Mouse (Mus musculus) MEL (cell line): ENCODE data around the gene B3gntl1. TPM values are rescaled to one million over a fixed set of nuclear protein-coding genes. Genes with fewer than 3 reads are reported as not detected.

Experiments
- DNase-seq: peaks from one replicate; pipeline ENCODE4 v3.0.0; 2011; ENCODE audit warnings: low read depth, low spot score
- H3K27ac ChIP-seq: 2 replicates; pipeline ENCODE4 v1.5.1; 2012; ENCODE audit warnings: low read depth, mild to moderate bottlenecking, control low read depth, low read length, moderate library complexity; ENCODE audit not compliant: control insufficient read depth
- H3K27me3 ChIP-seq, 2 experiments: fragments of 150-350 bp in 1 of 2; sonication (generic) in 1 of 2; 2 replicates each; pipeline ENCODE4 v1.6.1; 2012; ENCODE audit warnings: low read length in 2 of 2, mild to moderate bottlenecking in 2 of 2, improper control_type of control experiment in 1 of 2, moderate library complexity in 1 of 2; ENCODE audit not compliant: insufficient read depth in 2 of 2, control insufficient read depth in 1 of 2
- H3K36me3 ChIP-seq, 2 experiments: 2 replicates each; pipeline ENCODE4 v1.6.1; 2012 to 2014; ENCODE audit warnings: low read length in 2 of 2, improper control_type of control experiment in 1 of 2, inconsistent platforms in 1 of 2, mild to moderate bottlenecking in 1 of 2; ENCODE audit not compliant: insufficient read depth in 2 of 2, control insufficient read depth in 1 of 2
- H3K4me1 ChIP-seq, 2 experiments: fragments of 150-350 bp in 1 of 2; sonication (generic) in 1 of 2; 2 replicates each; pipeline ENCODE4 v1.6.1; 2012; ENCODE audit warnings: low read length in 2 of 2, improper control_type of control experiment in 1 of 2, mild to moderate bottlenecking in 1 of 2; ENCODE audit not compliant: insufficient read depth in 2 of 2, control insufficient read depth in 1 of 2
- H3K4me3 ChIP-seq, 2 experiments: fragments of 150-350 bp in 1 of 2; sonication (generic) in 1 of 2; 2 replicates each; pipeline ENCODE4 v1.5.1; 2012; ENCODE audit warnings: low read depth in 2 of 2, low read length in 2 of 2, mild to moderate bottlenecking in 2 of 2, moderate library complexity in 2 of 2, control low read depth in 1 of 2, improper control_type of control experiment in 1 of 2; ENCODE audit not compliant: control insufficient read depth in 1 of 2, insufficient read depth in 1 of 2
- H3K79me2 ChIP-seq: 2 replicates; pipeline ENCODE4 v1.6.1; 2012; ENCODE audit warnings: mild to moderate bottlenecking, low read length, moderate library complexity; ENCODE audit not compliant: control insufficient read depth, poor library complexity, insufficient read depth
- H3K9ac ChIP-seq: 2 replicates; pipeline ENCODE4 v1.6.1; 2012; ENCODE audit warnings: low read depth, mild to moderate bottlenecking, control low read depth, low read length, moderate library complexity; ENCODE audit not compliant: control insufficient read depth, poor library complexity, severe bottlenecking
- H3K9me3 ChIP-seq: fragments of 150-350 bp; sonication (generic); replicated peaks from 2 replicates; pipeline ENCODE4 v1.6.1; 2012; ENCODE audit warnings: mild to moderate bottlenecking, low read length, improper control_type of control experiment, moderate library complexity; ENCODE audit not compliant: insufficient read depth
- BHLHE40 ChIP-seq: IDR thresholded peaks from 2 replicates; pipeline ENCODE4 v1.6.1; 2012; ENCODE audit warnings: low read depth, mild to moderate bottlenecking, inconsistent platforms, low read length, improper control_type of control experiment, borderline replicate concordance
- E2F4 ChIP-seq: IDR thresholded peaks from 2 replicates; pipeline ENCODE4 v1.6.1; 2011; ENCODE audit warnings: low read depth, low read length, improper control_type of control experiment, borderline replicate concordance
- ETS1 ChIP-seq: IDR thresholded peaks from 2 replicates; pipeline ENCODE4 v1.6.1; 2012; ENCODE audit warnings: low read depth, mild to moderate bottlenecking, inconsistent platforms, low read length, improper control_type of control experiment, moderate library complexity
- GABPA ChIP-seq: IDR thresholded peaks from 2 replicates; pipeline ENCODE4 v1.6.1; 2012; ENCODE audit warnings: low read depth, mild to moderate bottlenecking, inconsistent platforms, low read length, improper control_type of control experiment, moderate library complexity
- GATA1 ChIP-seq: IDR thresholded peaks from 2 replicates; pipeline ENCODE4 v1.6.1; 2011; ENCODE audit warnings: low read depth, low read length, improper control_type of control experiment
- MAX ChIP-seq: IDR thresholded peaks from 2 replicates; pipeline ENCODE4 v1.6.1; 2011; ENCODE audit warnings: low read length, improper control_type of control experiment
- MXI1 ChIP-seq: IDR thresholded peaks from 2 replicates; pipeline ENCODE4 v1.6.1; 2011; ENCODE audit warnings: mild to moderate bottlenecking, low read depth, low read length, improper control_type of control experiment
- MYB ChIP-seq: IDR thresholded peaks from 2 replicates; pipeline ENCODE4 v1.6.1; 2011; ENCODE audit warnings: mild to moderate bottlenecking, low read depth, low read length, improper control_type of control experiment
- NRF1 ChIP-seq: IDR thresholded peaks from 2 replicates; pipeline ENCODE4 v1.6.1; 2014; ENCODE audit warnings: low read depth, mild to moderate bottlenecking, inconsistent platforms, low read length, improper control_type of control experiment, moderate library complexity; ENCODE audit not compliant: poor library complexity, insufficient read depth, severe bottlenecking
- TAL1 ChIP-seq: IDR thresholded peaks from 2 replicates; pipeline ENCODE4 v1.6.1; 2012; ENCODE audit warnings: mild to moderate bottlenecking, inconsistent platforms, low read length, moderate library complexity, mixed read lengths
- USF2 ChIP-seq, 2 experiments: IDR thresholded peaks; 2 replicates each; pipeline ENCODE4 v1.6.1; 2011 to 2012; ENCODE audit warnings: improper control_type of control experiment in 2 of 2, low read length in 2 of 2, borderline replicate concordance in 1 of 2, inconsistent platforms in 1 of 2, low read depth in 1 of 2, mild to moderate bottlenecking in 1 of 2; ENCODE audit not compliant: insufficient read depth in 1 of 2
- polyA plus RNA-seq, 2 experiments: library from polyadenylated mRNA; stranded (reverse) in 1 of 2; unstranded in 1 of 2; fragments of >175 nt in 1 of 2; fragments of >200 nt in 1 of 2; gene quantifications; 2 replicates each; pipeline versions ENCODE4 v1.2.1 to v1.2.4; 2012; ENCODE audit warnings: low replicate concordance in 2 of 2, low read depth in 1 of 2; ENCODE audit not compliant: insufficient read length in 2 of 2, insufficient read depth in 1 of 2, missing spikeins in 1 of 2
- total RNA-seq: library from RNA; depleted of rRNA; stranded (reverse); fragments of 300-350 nt; gene quantifications from 2 replicates; pipeline ENCODE4 v1.2.3, GENCODE M21; 2012; rRNA removed

The B3gntl1 gene
- total and polyA plus RNA-seq, 3 experiments: 4.7 to 5.6 TPM; not detected in 1

- Histone ChIP-seq H3K9me3 (no peaks in the 10 kb centered on the region), H3K4me3 (no peak overlapping the region), H3K4me1 (no peaks in the 10 kb centered on the region), H3K79me2 (no peaks in the 10 kb centered on the region), H3K9ac (no peak overlapping the region), H3K27me3 (no peaks in the 10 kb centered on the region), H3K36me3 (peaks cover 0 to 6% of the 10 kb centered on the region in 2 experiments; a peak in 1 of 4 replicates), H3K27ac (no peak overlapping the region)
- DNase-seq: no peak
- TF ChIP-seq USF2 (IDR thresholded peaks at IDR 0.05; ENCODE audit: borderline replicate concordance in 1 of 2, insufficient read depth in 1 of 2, low read depth in 1 of 2, low read length in 2 of 2): no peak
Measured at GRCm38 (mm10) chr11:121601422-121601821, 71.5 kb downstream of the B3gntl1 start.

- no peaks in the 10 kb centered on the region for H3K79me2 ChIP-seq
- no peak for DNase-seq
- H3K9ac ChIP-seq: no peak overlapping the region
- no peaks in the 10 kb centered on the region for H3K9me3 ChIP-seq
- no peak overlapping the region for H3K27ac ChIP-seq
- no peak overlapping the region for H3K4me3 ChIP-seq
- H3K27me3 ChIP-seq: no peaks in the 10 kb centered on the region
- TF ChIP-seq GATA1 (no peak), BHLHE40 (no peak)
- TF ChIP-seq, all 39 proteins: peak for 0
- H3K4me1 ChIP-seq: no peaks in the 10 kb centered on the region
- H3K36me3 ChIP-seq: peaks cover 0 to 15% of the 10 kb centered on the region in 2 experiments; a peak in 2 of 4 replicates
Measured at GRCm38 (mm10) chr11:121597254-121597653, 75.7 kb downstream of the B3gntl1 start.

GRCm38 (mm10) chr11:121581856-121582255 is 91.1 kb downstream of the B3gntl1 start:
- Histone ChIP-seq H3K79me2 (no peaks in the 10 kb centered on the region), H3K27ac (no peak overlapping the region), H3K9me3 (no peaks in the 10 kb centered on the region), H3K4me1 (no peaks in the 10 kb centered on the region), H3K36me3 (peaks cover 0 to 5% of the 10 kb centered on the region in 2 experiments; a peak in 1 of 4 replicates), H3K4me3 (no peak overlapping the region), H3K9ac (no peak overlapping the region), H3K27me3 (no peaks in the 10 kb centered on the region)
- no peak for DNase-seq
- TF ChIP-seq E2F4 (no peak), MYB (no peak), MAX (no peak), GABPA (no peak), ETS1 (no peak), GATA1 (no peak), TAL1 (no peak), NRF1 (no peak), MXI1 (no peak)

Other genes starting within 250 kb of the B3gntl1 start
- gene Fn3k, start 238.2 kb downstream of the B3gntl1 start, total RNA-seq: 0.27 TPM in 1 of 2 replicates, not detected in the other
- gene Fn3k, start 238.2 kb downstream of the B3gntl1 start, polyA plus RNA-seq: under 1 TPM in 1 of 2 experiments, not detected in 1; 0.07 TPM
- 65.3 and 72.3 TPM in 2 replicates for gene Tbcd, start 221.2 kb downstream of the B3gntl1 start, total RNA-seq
- 10 to 100 TPM in 1 of 2 experiments, not detected in 1; 50.0 TPM for gene Tbcd, start 221.2 kb downstream of the B3gntl1 start, polyA plus RNA-seq
- 0.08 TPM in 1 of 2 replicates, not detected in the other for gene Zfp750, start 153.8 kb downstream of the B3gntl1 start, total RNA-seq
- gene Zfp750, start 153.8 kb downstream of the B3gntl1 start, polyA plus RNA-seq: under 1 TPM in 1 of 2 experiments, not detected in 1; 0.06 TPM
- 2.7 TPM in 2 replicates for gene Metrnl, start 28.4 kb upstream of the B3gntl1 start, total RNA-seq
- 1 to 10 TPM in 1 of 2 experiments, not detected in 1; 2.9 TPM for gene Metrnl, start 28.4 kb upstream of the B3gntl1 start, polyA plus RNA-seq
- gene Ptchd3, start 157.1 kb upstream of the B3gntl1 start, total RNA-seq: not detected in 2 replicates
- gene Ptchd3, start 157.1 kb upstream of the B3gntl1 start, polyA plus RNA-seq: not detected